Mouse (Mus musculus): ENCODE measurements around the gene Olfr1086.

DNA sequence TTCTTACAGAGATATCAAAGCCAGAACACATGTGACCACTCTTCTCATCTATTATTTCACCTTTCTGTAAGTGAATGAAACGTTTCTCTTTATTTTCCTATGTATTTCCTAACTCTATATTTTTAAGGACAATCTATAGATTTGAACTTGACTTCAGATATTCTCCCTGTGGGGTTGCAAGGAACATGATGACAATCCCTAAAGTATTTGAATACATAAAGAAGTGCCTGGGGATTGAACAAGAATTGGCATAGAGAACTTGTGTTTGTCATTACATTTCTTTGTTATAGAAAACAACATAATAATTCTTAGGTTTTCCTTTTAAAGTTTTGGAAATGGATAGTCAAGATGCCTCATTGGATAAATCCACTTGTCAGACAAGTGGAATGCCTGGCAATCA lies 18.0 kb downstream of the Olfr1086 start, which contains the start of gene Olfr1085:
- TF ChIP-seq POLR2A (IDR thresholded peaks at IDR 0.05; ENCODE audit: control insufficient read depth, extremely low read depth, insufficient read depth, low read length, poor library complexity) (no peak), CTCF (IDR thresholded peaks at IDR 0.05; ENCODE audit: borderline replicate concordance, control insufficient read depth, extremely low read depth, insufficient read depth, low read length, poor library complexity) (no peak)

Measured in thymus, adult 2 months (tissue).